Mouse (Mus musculus) liver, embryonic 14.5 days (tissue): Measurements from ENCODE around the gene Atp8a2.

Experiments
- CTCF ChIP-seq: IDR thresholded peaks from 2 replicates; pipeline ENCODE4 v1.5.1; 2016; ENCODE audit warnings: antibody characterized with exemption, low read depth, control low read depth
- EP300 ChIP-seq: IDR thresholded peaks from 2 replicates; pipeline ENCODE4 v1.6.1; 2016; ENCODE audit warnings: antibody characterized with exemption, low read depth

DNA sequence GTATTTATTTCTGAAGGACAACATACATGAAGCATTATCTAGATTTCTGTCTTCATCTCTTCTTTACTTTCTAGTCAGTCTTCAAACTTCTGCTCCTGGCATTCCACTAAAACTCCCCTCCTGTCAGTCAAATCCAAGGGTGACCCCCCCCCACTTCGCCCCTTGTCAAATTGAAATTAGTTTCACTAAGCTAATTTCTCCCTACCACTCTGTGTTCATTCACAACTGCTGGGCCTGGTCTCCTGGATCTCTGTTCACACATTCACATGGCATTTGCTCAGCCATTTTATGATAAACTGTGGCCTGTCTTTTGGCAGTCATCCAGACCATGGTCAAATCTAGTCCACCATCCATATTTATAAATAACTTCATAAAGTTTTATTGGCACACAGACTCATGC is 308.5 kb downstream of the Atp8a2 start:
- TF ChIP-seq CTCF (no peak), EP300 (no peak)
